Mouse (Mus musculus): ENCODE data around the gene Plekhh1.

- TF ChIP-seq CTCF (IDR thresholded peaks at IDR 0.05; ENCODE audit: low read depth, low read length) (no peak), POLR2A (IDR thresholded peaks at IDR 0.05; ENCODE audit: extremely low read depth, insufficient read depth, low read length) (no peak)
Measured at GRCm38 (mm10) chr12:79048898-79049297, 19.9 kb downstream of the Plekhh1 start.

All from liver, adult 2 months (tissue).